Mouse (Mus musculus): ENCODE measurements at regions not wholly inside any gene's neighbourhood (a gene's known extent, or its start where the extent isn't known, plus 50 kb on each side); places are given as distances from the start of the nearest gene placed in this dataset.
A peak's percentile ranks its signal among the peaks of the same experiment; 100 is the strongest.

DNA sequence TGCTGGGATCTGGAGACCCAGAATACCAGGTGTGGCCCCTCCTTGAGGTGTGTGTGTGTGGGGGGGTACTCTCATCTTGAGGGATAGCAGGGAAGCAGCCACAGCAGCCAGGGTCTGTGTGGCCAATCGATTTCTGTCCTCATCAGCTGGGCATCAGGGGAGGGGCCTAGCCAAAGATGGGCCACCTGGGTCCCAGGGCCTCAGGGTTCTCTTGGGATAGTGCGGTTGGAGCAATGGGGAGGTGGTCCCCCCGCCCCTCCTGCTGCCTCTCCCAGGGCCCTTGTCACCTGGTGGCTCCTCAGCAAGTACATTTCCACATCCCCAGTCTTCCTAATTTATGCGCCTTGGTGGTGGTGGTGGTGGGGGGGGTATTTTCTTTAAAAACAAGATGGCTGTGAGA lies 55.4 kb downstream of the Uncx start:
- DNase-seq (ENCODE audit: extremely low spot score in 1 of 2, low spot score in 1 of 2), result no peak

DNA sequence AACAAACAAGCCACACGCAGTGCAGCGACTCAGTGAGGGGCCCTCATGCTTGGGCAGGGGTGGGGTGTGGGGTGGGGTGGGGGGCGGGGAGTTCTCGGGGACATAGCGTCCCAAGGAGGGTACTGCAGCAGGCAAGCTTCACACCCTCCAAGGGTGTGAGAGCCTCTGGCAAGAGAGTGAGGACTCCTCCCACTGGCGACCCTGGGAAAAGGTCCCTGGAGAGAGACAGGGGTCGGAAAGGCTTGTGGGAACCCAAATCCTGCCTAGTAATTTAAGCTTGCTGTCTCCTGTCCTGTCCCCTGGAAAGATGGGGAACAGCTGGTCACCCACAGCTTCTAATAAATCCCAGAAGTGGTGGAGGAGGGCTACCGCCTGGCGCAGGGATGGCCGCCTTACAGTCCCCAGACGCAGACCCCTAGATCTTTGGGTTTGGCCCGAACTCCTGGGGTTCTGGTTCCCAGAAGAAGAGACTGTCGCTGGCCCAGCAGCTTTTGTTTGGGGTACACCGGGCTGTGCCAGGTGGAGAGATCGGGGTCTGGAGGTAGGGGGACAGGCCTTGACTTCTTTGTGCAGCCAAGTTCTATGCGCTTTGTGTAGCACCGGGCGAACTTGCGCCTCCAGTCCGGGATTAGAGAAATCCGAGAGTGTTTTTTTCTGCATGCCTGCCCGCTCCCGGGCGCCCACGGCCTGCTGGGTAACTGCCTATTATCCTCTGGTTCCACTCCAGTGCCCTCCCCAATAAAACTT lies 56.1 kb downstream of the Uncx start:
- peak in 1 of 2 experiments; percentile 2 for DNase-seq (ENCODE audit: extremely low spot score in 1 of 2, low spot score in 1 of 2)

DNA sequence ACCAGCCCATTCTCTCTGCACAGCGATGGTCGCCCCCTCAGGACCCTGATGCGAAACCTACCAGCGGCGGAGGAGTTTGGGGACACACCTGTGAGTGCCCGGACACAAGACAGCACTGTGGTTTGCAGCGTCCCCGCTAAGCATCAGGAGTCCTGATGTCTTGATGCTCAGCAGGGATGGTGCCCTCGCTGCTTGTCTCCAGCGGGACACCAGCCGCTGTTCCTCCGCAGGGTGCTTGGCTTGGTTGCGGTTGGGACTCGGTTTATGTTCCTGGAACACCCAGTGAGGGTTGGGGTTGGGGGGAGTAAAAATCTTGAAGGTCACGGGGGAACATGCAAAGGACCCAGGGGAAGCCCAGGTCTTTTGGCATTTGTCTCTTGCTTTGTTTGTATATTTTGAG lies 56.9 kb downstream of the Uncx start:
- no peak for DNase-seq (ENCODE audit: extremely low spot score in 1 of 2, low spot score in 1 of 2)

DNA sequence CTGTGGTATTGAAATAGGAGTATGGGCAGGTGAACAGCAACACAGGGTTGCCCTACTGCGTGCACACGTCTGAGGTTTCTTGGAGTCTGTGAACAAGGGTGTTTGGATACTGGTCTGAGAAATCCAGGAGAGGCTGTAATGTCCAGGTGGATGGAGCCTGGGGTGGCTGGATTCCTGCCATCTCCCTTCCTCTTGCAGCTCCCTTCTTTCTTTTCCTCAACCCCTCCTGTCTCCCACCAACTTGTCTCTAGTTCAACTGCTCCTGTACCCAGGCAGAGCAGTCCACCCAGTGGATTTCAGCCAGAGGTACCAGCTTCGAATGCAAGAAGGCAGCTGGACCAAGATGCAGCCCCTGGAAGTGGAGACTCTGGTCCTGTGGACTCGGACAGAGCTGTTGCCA lies 59.6 kb downstream of the Uncx start:
- DNase-seq (ENCODE audit: extremely low spot score in 1 of 2, low spot score in 1 of 2), result no peak

DNA sequence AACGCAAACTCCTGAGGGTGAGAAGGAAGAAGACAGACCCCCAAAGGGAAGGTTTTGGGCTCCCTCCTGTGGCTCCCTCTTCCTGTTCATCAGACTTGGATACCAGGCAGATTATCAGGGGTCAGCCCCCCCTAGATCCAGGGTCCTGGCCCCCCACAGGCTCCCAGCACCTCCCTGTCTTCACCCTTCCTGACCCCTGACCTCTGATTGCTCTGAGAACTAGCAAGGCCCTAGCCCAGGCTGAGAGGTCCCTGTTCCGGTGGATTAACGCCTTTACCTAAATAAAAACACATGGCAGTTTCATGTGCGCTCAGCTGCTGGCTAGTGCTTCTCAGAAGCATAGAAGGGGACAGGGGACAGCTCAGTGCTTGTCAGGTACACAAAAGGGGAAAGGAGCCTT lies 60.2 kb downstream of the Uncx start:
- no peak for DNase-seq (ENCODE audit: extremely low spot score in 1 of 2, low spot score in 1 of 2)

DNA sequence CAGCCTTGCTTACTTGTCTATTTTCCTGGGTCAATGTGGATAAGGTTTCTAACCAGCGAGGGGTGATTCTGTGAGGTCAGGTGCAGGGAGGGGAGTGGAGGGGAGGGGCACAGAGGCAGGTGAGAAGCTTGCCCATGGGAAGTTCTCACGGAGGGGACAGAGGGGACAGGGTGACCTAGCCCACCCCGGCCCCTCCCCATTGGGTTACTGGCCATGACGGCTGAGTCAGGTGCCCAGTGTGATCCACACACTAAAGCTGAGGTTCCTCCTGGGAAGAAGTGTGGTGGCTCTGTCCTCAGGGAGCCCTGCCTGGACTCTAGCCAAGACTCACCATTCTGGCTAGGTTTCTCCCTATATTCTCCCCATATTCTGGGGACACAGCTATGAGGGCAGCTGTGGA lies 61.0 kb downstream of the Uncx start:
- DNase-seq (ENCODE audit: extremely low spot score in 1 of 2, low spot score in 1 of 2), result no peak

DNA sequence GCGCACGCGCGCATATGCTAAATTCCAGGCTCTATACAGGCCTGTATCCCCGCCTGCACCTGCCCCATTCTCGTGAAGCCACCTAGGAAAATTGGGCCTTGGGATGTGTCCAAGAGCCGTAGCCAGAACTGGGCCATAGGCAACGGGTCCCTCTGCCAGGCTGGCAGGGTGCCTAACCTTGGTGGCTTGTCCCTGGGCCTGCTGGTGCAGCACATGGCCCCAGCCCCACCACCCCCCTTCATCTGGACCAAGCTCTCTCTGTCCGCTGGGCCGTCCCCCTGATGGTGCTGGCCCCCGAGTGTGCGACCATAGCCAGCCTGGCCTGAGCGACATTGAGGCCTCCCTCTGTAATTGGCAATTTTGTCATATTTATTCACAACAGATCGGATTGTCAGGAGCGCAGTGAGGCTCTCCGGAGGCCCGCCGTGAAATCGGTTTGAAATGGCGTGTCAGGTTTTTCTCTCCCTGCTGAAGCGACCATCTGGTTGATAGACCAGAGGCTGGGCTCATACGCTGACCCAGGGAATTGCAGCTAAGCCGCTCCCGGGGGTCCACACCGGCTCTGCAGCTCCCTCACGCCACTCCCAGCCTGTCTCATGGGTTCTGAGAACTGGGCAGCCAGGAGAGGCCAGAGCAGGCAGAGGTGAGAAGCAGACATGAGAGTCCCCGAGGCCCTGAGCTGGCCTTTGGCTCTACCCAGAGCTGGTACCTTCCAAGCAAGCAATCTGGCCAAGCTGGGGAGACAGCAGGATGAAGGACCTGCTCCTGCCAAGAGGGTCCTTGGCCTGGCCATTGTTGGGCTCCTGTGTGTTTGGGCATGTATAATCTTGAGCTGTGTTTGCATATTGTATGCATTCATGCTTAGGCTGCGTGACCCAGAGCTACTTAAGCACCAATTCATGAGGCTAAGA lies 67.6 kb downstream of the Uncx start:
- no peak for DNase-seq (ENCODE audit: extremely low spot score in 1 of 2, low spot score in 1 of 2)

DNA sequence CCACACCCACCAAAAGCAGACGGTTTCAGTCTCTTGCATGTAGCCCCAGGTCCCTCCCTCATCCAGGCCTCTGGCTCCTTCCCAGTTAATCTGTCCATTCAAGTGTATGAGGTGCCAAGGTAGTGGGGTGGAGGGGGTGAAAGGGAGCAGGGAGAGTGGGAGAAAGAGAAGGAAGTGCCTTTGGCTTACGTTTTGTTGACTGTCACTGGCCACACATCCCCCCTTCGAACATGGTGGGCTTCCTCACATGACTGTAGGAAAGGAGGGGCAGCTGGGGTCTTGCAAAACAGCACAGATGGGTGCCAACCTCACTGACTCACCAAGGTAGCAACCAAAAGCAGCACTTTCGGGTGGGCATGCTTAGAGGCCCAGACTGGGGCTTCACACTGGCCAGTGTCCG lies 68.9 kb downstream of the Uncx start:
- DNase-seq (ENCODE audit: extremely low spot score in 1 of 2, low spot score in 1 of 2), result no peak

DNA sequence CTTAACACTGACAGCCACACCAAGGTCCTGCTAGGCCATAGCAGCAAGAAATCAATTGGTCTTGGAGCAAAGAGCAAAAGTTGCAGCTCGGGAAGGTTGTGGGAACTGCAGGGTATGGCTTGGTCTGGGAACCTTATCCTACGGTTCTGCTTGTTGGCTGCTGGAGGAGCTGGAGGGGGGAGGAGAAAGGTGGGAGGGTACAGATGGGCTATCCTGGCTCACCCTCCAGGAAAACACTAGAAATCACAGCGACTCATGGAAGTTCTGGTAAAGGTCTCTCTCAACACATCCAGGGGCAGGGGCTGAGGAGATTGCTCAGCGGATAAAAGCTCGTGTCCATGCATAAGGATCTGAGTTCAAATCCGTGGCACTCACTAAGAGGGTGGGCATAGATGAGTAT lies 69.4 kb downstream of the Uncx start:
- DNase-seq (ENCODE audit: extremely low spot score in 1 of 2, low spot score in 1 of 2), result no peak

DNA sequence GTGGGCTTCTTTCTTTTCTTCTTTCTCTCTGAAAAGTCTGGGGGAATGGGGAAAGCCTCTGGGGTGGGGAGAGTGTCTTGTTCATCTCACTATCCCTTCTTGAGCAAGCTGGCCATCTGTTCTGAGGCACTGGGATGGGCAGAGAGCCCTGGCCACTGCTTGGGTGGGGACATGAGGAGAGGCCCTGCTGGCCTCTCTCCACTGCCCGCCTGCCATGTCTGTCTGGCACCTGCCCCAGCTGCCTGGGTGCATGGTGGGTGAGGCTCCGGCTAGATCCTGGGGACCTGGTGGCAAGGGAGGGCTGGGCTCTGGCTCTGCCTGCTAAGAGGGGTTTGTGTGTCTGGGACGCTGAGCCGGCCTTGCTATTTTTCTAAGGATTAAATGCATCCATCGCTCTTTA lies 70.3 kb downstream of the Uncx start:
- no peak for DNase-seq (ENCODE audit: extremely low spot score in 1 of 2, low spot score in 1 of 2)

DNA sequence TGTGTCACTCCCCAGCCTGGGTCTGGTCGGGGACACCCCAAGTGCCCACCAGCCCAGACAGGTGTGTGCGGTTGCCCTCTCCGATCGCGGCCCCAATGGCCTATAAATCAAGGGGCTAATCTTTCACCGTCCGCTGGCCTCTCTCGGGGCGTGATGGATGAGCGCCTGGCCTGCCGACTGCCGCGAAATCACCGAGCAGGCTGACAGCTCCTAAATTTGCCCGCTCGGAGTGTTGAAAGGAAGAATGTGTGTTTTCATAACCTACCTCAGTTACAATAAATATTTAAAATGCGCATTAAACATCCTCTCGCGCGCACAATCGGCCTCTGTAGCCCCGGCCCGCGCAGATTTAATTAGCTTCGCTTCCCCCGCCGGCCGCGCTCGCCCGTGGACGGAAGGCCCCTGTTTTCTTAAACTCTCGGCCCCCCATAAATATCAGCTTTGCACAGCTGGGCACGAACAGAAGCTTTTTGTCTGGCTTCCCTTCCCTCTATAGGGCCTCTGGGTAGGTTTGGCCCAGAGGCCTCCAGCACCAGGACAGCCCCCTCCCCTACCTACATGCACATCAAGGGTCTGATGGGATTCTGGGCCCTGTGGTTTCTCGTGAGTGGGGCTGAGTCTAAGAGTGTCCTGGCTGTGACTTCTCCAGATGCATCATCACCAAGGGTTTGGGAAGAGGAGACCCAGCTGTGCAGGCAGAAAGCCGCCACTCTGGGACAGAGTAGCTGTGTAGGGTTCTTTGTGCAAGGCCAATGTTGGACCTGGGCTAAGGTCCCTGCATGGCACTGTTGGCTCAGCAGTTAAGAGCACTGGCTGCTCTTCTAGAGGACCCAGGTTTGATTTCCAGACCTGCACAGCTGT lies 76.2 kb downstream of the Uncx start:
- no peak for DNase-seq (ENCODE audit: extremely low spot score in 1 of 2, low spot score in 1 of 2)

DNA sequence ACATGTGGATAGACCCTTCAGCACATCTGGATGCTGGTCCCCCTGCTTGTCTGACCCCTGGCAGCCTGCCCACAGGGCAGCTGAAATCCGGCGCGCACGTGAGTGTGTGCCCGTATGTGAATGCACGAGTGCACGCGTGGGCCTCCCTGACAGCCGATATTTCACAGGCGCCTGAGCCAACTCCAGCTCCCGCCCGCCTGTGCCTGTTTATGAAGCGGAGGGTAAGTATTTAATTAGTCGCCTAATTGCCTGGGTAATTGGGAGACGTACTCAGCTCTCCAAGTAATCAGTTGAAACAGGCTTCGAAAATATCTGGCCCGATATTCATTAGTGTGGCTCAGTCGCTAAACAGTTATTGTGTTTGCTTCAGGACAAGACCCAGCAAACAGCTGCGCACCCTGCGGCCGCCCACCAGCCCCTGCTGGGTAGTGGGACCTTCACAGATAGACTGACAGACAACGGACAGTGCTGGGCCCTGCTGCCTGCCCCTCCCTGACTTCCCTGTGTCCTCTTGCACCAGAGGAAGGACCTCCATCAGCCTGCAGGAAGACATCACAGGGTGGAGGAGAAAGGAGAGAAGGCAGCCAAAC lies 82.7 kb downstream of the Uncx start:
- DNase-seq (ENCODE audit: extremely low spot score in 1 of 2, low spot score in 1 of 2), result peak in 1 of 2 experiments; percentile 1

DNA sequence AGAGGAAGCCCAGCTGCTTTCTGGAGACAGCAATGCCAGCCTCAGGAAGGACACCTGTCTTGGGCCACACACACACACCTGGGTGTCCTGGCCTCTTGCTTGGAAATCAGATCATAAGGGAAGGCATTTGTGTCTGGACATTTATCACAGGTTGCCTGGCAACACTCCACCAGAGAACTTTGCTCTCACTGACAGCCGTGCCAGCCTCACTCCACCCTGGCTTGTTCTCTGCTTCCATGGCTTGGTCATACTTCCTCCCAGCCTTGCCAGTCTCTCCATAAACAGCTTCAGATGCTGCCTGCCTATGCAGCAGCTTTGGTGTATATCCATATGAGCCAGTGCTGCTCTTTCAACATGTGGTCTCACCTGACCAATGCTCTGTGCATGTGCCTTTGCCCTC lies 84.3 kb downstream of the Uncx start:
- no peak for DNase-seq (ENCODE audit: extremely low spot score in 1 of 2, low spot score in 1 of 2)

DNA sequence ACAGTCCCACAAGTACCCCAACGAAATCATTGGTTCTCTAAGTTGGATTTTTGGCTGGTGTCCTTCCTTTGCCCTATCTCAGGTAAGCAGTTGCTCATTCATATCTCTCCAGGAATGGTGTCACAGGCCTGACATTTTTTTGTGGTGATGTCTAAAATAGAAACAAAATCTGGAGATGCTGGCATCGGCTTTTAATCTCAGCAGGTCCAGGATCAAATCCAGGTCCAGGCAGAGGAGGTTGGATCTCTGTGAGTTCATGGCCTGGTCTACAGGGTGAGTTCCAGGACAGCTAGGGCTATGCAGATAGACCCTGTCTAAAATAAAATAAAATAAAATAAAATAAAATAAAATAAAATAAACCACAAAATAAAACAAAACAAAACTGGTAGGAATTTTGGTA lies 93.7 kb downstream of the Uncx start:
- DNase-seq (ENCODE audit: extremely low spot score in 1 of 2, low spot score in 1 of 2), result no peak

DNA sequence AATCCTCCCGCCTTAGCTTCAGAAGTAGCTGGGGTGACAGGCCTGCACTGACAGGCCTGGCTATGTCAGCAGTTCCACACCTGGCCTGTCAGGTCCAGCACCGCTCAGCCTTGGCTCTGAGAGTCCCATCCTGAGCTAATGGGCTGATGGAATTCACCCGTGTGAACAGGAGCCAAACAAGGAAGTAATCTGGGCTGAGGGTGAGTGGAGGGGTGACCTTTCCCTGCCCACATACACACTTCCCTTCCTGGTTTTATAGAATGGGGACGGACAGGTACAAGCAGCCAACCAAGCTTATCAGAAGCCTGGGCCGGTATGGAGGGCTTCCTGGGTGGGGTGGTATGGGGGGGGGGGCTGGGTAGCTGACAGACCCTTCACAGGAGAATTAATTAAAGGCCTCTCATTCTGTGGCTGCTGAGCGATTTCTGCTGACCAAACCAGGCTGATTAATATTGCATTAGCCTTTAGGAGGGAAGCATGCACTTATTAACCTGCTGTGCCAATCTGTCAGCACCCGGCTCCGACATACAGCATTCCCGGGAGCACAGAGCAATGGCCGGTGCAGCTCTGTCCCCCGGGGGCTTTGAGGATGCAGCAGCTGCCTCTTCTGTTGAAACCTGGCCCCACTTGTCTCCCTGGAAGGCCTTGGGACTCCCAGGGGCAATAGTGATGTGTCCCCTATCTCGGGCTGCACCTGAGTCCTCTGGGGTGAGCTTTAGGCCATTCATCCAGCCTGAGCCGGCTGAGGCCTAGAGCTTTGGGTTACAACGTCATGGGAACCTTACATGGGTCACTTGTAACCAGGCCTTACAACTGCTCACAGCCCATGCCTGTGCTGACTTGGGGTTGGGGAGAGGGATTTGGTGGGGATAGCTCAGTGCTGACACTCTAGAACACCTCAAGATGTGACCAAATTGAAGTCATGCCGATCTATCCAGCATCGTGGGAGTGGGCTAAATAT lies 95.2 kb downstream of the Micall2 start:
- no peak for DNase-seq (ENCODE audit: extremely low spot score in 1 of 2, low spot score in 1 of 2)

DNA sequence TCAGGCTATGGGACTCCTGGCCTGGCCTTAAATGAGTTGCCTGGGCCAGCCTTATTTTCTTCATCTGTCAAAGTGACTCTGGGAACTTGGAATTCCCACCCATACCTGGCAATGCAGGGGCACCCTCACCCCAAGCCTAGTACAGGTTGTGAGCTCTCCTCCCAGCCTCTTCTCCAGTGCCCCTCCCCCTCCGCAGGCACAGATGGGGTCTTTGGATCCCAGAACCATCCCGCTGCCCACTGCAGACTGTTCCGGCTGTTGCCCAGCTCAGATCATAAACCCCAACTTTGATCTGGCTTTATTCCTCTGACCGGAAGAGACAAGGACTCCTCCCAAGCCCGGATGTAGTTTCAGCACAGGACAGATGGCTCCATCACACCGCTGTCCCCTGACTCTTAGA lies 91.3 kb downstream of the Micall2 start:
- DNase-seq (ENCODE audit: extremely low spot score in 1 of 2, low spot score in 1 of 2), result no peak

DNA sequence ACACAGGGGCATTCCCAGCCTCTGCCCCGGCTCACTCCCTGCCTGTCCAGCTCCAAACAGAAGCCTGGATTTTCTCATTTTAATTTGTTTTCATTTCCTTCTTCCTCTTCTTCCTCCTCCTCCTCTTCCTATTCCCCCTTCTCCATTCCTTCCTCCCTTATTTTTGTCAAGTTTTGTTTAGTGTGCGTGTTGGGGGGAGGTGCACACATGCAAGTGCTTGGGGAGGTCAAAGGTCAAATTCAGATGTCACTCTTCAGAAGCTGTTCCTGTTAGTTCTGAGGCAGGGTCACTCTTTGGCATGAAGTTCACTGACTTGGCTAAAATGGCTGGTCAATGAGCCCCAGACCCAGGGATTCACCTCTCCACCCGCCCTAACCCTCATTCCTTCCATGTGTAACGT lies 85.1 kb downstream of the Micall2 start:
- no peak for DNase-seq (ENCODE audit: extremely low spot score in 1 of 2, low spot score in 1 of 2)
